Mouse (Mus musculus): ENCODE measurements around the gene Poll. TPM values are rescaled to one million over a fixed set of nuclear protein-coding genes. Genes with fewer than 3 reads are reported as not detected.

Poll gene
- polyA plus RNA-seq, 1 experiment from 2014 or later = 11.1 TPM

GRCm38 (mm10) chr19:45594079-45594478 lies 33.7 kb upstream of the Poll start:
- Histone ChIP-seq H3K9me3 (ENCODE audit: control insufficient read depth, low read length) (no peaks in the 10 kb centered on the region), H3K36me3 (ENCODE audit: control insufficient read depth, insufficient read depth, low read length) (no peaks in the 10 kb centered on the region), H3K4me1 (ENCODE audit: control insufficient read depth, insufficient read depth, low read depth, low read length) (peaks cover 13% of the 10 kb centered on the region), H3K4me2 (ENCODE audit: low read length) (no peak overlapping the region), H3K27me3 (replicated peaks; ENCODE audit: control insufficient read depth, insufficient read depth, low read length) (peaks cover 3% of the 10 kb centered on the region; the same call in 1 of the 2 replicates), H3K4me3 (ENCODE audit: low read length) (no peak overlapping the region), H3K27ac (ENCODE audit: low read depth, low read length) (no peak overlapping the region), H3K9ac (ENCODE audit: low read depth, low read length) (no peak overlapping the region)
- WGBS = 90% methylated on average over 7 of the region's 7 CpGs
- no peak for ATAC-seq

- ATAC-seq = 0 out of 2 replicates have a peak, but pooled peaks have one; percentile 19
- Histone ChIP-seq H3K27me3 (replicated peaks; ENCODE audit: control insufficient read depth, insufficient read depth, low read length) (no peaks in the 10 kb centered on the region), H3K36me3 (ENCODE audit: control insufficient read depth, insufficient read depth, low read length) (no peaks in the 10 kb centered on the region), H3K4me1 (ENCODE audit: control insufficient read depth, insufficient read depth, low read depth, low read length) (peaks cover 13% of the 10 kb centered on the region), H3K9ac (ENCODE audit: low read depth, low read length) (no peak overlapping the region), H3K27ac (ENCODE audit: low read depth, low read length) (no peak overlapping the region), H3K4me2 (ENCODE audit: low read length) (no peak overlapping the region), H3K4me3 (ENCODE audit: low read length) (no peak overlapping the region), H3K9me3 (ENCODE audit: control insufficient read depth, low read length) (no peaks in the 10 kb centered on the region)
- 72% methylated on average over 9 of the region's 9 CpGs for whole genome bisulfite sequencing
Observed at GRCm38 (mm10) chr19:45592916-45593315, 32.6 kb upstream of the Poll start.

- no peak overlapping the region for H3K9ac ChIP-seq (ENCODE audit: low read depth, low read length)
- H3K4me3 ChIP-seq (ENCODE audit: low read length) = no peak overlapping the region
- no peak overlapping the region for H3K4me2 ChIP-seq (ENCODE audit: low read length)
- H3K27me3 ChIP-seq (replicated peaks; ENCODE audit: control insufficient read depth, insufficient read depth, low read length) = no peaks in the 10 kb centered on the region
- no peak overlapping the region for H3K27ac ChIP-seq (ENCODE audit: low read depth, low read length)
- no peaks in the 10 kb centered on the region for H3K9me3 ChIP-seq (ENCODE audit: control insufficient read depth, low read length)
- H3K4me1 ChIP-seq (ENCODE audit: control insufficient read depth, insufficient read depth, low read depth, low read length) = peaks cover 12% of the 10 kb centered on the region
- whole genome bisulfite sequencing = 76% methylated on average over 7 of the region's 7 CpGs
- ATAC-seq = no peak
- H3K36me3 ChIP-seq (ENCODE audit: control insufficient read depth, insufficient read depth, low read length) = no peaks in the 10 kb centered on the region
Observed at GRCm38 (mm10) chr19:45591704-45592103, 31.4 kb upstream of the Poll start.

GRCm38 (mm10) chr19:45589761-45590160 lies 29.4 kb upstream of the Poll start:
- Histone ChIP-seq H3K4me2 (ENCODE audit: low read length) (no peak overlapping the region), H3K36me3 (ENCODE audit: control insufficient read depth, insufficient read depth, low read length) (no peaks in the 10 kb centered on the region), H3K4me1 (ENCODE audit: control insufficient read depth, insufficient read depth, low read depth, low read length) (0 out of 2 replicates have a peak, but pooled peaks cover 3% of the 10 kb centered on the region), H3K4me3 (ENCODE audit: low read length) (no peak overlapping the region), H3K27ac (ENCODE audit: low read depth, low read length) (no peak overlapping the region), H3K9me3 (ENCODE audit: control insufficient read depth, low read length) (no peaks in the 10 kb centered on the region), H3K9ac (ENCODE audit: low read depth, low read length) (no peak overlapping the region), H3K27me3 (replicated peaks; ENCODE audit: control insufficient read depth, insufficient read depth, low read length) (no peaks in the 10 kb centered on the region)
- no peak for ATAC-seq
- 84% methylated on average over 6 of the region's 6 CpGs for WGBS

- Histone ChIP-seq H3K9ac (ENCODE audit: low read depth, low read length) (no peak overlapping the region), H3K36me3 (ENCODE audit: control insufficient read depth, insufficient read depth, low read length) (no peaks in the 10 kb centered on the region), H3K9me3 (ENCODE audit: control insufficient read depth, low read length) (no peaks in the 10 kb centered on the region), H3K4me1 (ENCODE audit: control insufficient read depth, insufficient read depth, low read depth, low read length) (0 out of 2 replicates have a peak, but pooled peaks cover 3% of the 10 kb centered on the region), H3K4me2 (ENCODE audit: low read length) (no peak overlapping the region), H3K27ac (ENCODE audit: low read depth, low read length) (no peak overlapping the region), H3K27me3 (replicated peaks; ENCODE audit: control insufficient read depth, insufficient read depth, low read length) (no peaks in the 10 kb centered on the region), H3K4me3 (ENCODE audit: low read length) (no peak overlapping the region)
- no peak for ATAC-seq
- WGBS = 91% methylated on average over 6 of the region's 6 CpGs
Observed at GRCm38 (mm10) chr19:45587509-45588292, 27.4 kb upstream of the Poll start.

GRCm38 (mm10) chr19:45586850-45587249 lies 26.5 kb upstream of the Poll start:
- Histone ChIP-seq H3K4me1 (ENCODE audit: control insufficient read depth, insufficient read depth, low read depth, low read length) (peaks cover 5% of the 10 kb centered on the region; the same call in 1 of the 2 replicates), H3K9ac (ENCODE audit: low read depth, low read length) (no peak overlapping the region), H3K36me3 (ENCODE audit: control insufficient read depth, insufficient read depth, low read length) (no peaks in the 10 kb centered on the region), H3K4me3 (ENCODE audit: low read length) (no peak overlapping the region), H3K27me3 (replicated peaks; ENCODE audit: control insufficient read depth, insufficient read depth, low read length) (no peaks in the 10 kb centered on the region), H3K27ac (ENCODE audit: low read depth, low read length) (no peak overlapping the region), H3K4me2 (ENCODE audit: low read length) (no peak overlapping the region), H3K9me3 (ENCODE audit: control insufficient read depth, low read length) (no peaks in the 10 kb centered on the region)
- no peak for ATAC-seq
- 78% methylated on average over 3 of the region's 3 CpGs for WGBS

GRCm38 (mm10) chr19:45584856-45585620 lies 24.7 kb upstream of the Poll start:
- Histone ChIP-seq H3K4me1 (ENCODE audit: control insufficient read depth, insufficient read depth, low read depth, low read length) (peaks cover 5% of the 10 kb centered on the region; the same call in 1 of the 2 replicates), H3K27ac (ENCODE audit: low read depth, low read length) (no peak overlapping the region), H3K36me3 (ENCODE audit: control insufficient read depth, insufficient read depth, low read length) (no peaks in the 10 kb centered on the region), H3K4me3 (ENCODE audit: low read length) (no peak overlapping the region), H3K9ac (ENCODE audit: low read depth, low read length) (no peak overlapping the region), H3K27me3 (replicated peaks; ENCODE audit: control insufficient read depth, insufficient read depth, low read length) (no peaks in the 10 kb centered on the region), H3K9me3 (ENCODE audit: control insufficient read depth, low read length) (no peaks in the 10 kb centered on the region), H3K4me2 (ENCODE audit: low read length) (no peak overlapping the region)
- WGBS = 75% methylated on average over 9 of the region's 9 CpGs
- ATAC-seq = no peak

DNA sequence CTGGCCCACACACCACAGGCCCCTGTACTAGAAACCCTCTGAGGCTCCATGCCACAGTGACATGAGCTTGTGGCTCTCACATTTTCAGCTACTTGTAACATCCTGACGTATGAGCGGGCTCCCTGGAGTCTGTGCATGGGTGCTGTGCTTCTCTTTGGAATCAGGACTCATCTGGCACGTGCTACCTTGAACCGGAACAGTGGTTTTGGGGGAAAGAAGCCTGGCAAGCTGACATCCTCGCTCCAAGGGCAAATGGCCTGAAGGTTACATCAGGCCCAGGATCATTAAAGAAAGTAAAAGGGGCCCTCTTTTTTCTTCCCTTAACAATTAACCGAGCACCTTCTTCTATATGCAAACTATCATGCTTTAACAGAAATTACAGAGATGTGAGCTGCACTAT lies 22.8 kb upstream of the Poll start:
- Histone ChIP-seq H3K4me3 (ENCODE audit: low read length) (no peak overlapping the region), H3K9me3 (ENCODE audit: control insufficient read depth, low read length) (no peaks in the 10 kb centered on the region), H3K27me3 (replicated peaks; ENCODE audit: control insufficient read depth, insufficient read depth, low read length) (no peaks in the 10 kb centered on the region), H3K9ac (ENCODE audit: low read depth, low read length) (no peak overlapping the region), H3K36me3 (ENCODE audit: control insufficient read depth, insufficient read depth, low read length) (peaks cover 7% of the 10 kb centered on the region), H3K4me2 (ENCODE audit: low read length) (no peak overlapping the region), H3K4me1 (ENCODE audit: control insufficient read depth, insufficient read depth, low read depth, low read length) (peaks cover 8% of the 10 kb centered on the region; the same call in 1 of the 2 replicates), H3K27ac (ENCODE audit: low read depth, low read length) (no peak overlapping the region)
- 86% methylated on average over 6 of the region's 6 CpGs for WGBS
- ATAC-seq = no peak

DNA sequence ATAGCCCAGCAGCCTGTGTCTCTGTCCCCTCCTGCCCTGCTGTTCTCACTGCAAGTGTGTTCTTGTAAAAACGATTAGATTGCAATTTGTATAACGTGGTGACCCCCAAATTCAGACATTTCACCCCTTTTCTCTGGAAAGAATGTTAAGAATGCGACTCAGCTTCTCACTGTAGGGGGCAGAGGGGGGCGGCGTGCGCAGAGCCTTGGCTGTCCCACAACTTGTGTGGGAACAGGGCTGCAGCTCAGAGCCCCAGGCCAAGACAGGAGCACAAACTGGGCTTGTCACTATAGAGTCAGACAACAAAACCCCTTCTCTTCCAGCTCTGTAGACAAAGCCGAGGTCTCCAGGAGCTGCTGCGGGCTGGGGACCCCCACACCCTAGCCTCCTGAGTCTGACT lies 21.8 kb upstream of the Poll start:
- Histone ChIP-seq H3K36me3 (ENCODE audit: control insufficient read depth, insufficient read depth, low read length) (peaks cover 15% of the 10 kb centered on the region), H3K27ac (ENCODE audit: low read depth, low read length) (peak overlapping the region; percentile 31; the same call in 1 of the 2 replicates), H3K4me1 (ENCODE audit: control insufficient read depth, insufficient read depth, low read depth, low read length) (peaks cover 8% of the 10 kb centered on the region; the same call in 1 of the 2 replicates), H3K9me3 (ENCODE audit: control insufficient read depth, low read length) (no peaks in the 10 kb centered on the region), H3K4me3 (ENCODE audit: low read length) (no peak overlapping the region), H3K4me2 (ENCODE audit: low read length) (no peak overlapping the region), H3K9ac (ENCODE audit: low read depth, low read length) (no peak overlapping the region), H3K27me3 (replicated peaks; ENCODE audit: control insufficient read depth, insufficient read depth, low read length) (no peaks in the 10 kb centered on the region; the same call in 1 of the 2 replicates)
- no peak for ATAC-seq
- WGBS = 10% methylated on average over 8 of the region's 8 CpGs

All from hindbrain, embryonic 16.5 days (tissue).